Mouse (Mus musculus) R1 (cell line): ENCODE measurements at regions not wholly inside any gene's neighbourhood (a gene's known extent, or its start where the extent isn't known, plus 50 kb on each side); places are given as distances from the start of the nearest gene placed in this dataset.
A peak's percentile ranks its signal among the peaks of the same experiment; 100 is the strongest.

ENCODE experiments used
- DNase-seq: peaks from one replicate; pipeline ENCODE4 v3.0.0-alpha.2; 2018; ENCODE audit warnings: low read depth, low spot score

DNA sequence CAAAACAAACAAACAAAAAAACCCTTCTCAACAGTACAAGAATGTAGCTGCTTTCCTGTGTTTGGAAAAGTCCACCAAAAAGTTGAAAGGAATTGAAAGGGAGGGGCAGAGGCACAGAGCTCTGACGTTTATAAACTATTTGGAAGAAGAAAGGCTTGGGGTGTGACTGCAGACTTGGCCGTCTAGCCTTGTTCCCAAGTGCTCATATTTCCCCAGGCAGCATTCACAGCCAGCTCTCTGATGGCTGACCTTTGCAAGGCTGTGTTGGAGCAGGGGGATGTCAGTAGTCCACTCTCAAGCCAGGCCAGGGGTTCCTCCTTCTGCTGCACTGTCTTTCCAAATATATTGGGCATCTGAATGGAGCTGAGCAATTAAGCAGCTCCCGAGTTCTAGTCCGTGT lies 534.5 kb downstream of the 1700129C05Rik start:
- peak; percentile 18 for DNase-seq

DNA sequence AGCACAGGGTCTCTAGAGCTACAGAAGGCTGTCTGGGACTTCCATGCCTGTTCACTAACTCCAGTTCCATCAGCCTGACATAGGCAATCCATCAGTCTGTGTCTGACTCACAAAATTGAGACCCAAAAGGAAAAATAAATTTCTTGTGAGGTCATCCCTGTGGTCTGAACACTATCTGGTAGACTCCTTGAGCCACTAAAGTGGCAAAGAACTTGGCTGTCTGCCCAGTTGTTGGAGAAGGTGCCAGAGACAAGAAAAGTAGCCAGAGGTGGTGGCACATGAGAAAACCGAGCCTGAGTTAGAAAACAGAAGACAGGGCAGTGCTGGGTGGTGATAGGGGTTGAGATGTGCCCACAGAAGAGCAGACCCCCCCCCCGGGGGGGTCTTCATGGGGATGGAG lies 535.0 kb downstream of the 1700129C05Rik start:
- DNase-seq, result no peak

- no peak for DNase-seq
Measured at GRCm38 (mm10) chr14:58605529-58605928, 535.2 kb downstream of the Fgf9 start.

- DNase-seq, result no peak
Measured at GRCm38 (mm10) chr14:58598867-58599266, 528.5 kb downstream of the Fgf9 start.

- peak; percentile 55 for DNase-seq
Measured at GRCm38 (mm10) chr14:58597810-58598209, 527.5 kb downstream of the Fgf9 start.

DNA sequence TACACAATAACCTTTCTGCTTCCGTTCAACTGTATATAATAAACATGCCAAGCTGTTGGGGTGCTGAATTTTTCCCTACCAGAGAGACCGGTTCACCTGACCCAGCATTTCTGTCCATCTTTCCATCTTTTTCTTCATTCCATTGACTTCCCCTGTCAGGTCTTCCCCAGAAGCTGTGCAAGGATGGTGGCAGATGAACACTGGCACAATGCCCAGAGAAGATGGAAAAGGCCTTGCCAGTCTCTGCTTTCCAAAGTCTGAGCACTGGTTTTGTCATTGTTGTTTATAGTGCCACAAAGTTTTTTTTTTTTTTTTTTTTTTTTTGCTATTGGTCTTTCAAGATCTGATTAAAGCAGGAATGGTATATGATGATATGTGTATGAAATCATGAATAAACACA lies 526.6 kb downstream of the Fgf9 start:
- no peak for DNase-seq

DNA sequence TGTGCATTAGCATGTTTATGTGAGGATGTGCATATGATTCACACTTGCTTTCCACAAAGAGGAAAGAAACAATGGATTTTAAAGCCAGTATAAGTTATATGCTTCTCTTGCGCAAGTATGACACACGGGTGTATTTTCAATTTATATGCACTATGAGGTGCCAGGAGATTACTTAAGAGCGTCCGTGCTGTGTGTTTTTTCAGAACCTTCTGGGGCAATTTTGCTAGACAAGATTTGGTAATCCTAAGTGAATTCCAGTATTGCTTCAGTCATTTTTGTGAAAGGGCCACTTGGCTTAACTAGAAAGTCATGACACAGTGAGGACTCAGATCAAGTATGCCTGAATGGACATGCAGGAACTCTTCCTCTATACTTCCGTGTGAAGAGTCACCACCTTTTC lies 511.5 kb downstream of the Fgf9 start:
- DNase-seq, result no peak

- DNase-seq, result no peak
Measured at GRCm38 (mm10) chr14:58570021-58570420, 499.7 kb downstream of the Fgf9 start.

- DNase-seq, result peak; percentile 24
Measured at GRCm38 (mm10) chr14:58567472-58567871, 497.1 kb downstream of the Fgf9 start.

DNA sequence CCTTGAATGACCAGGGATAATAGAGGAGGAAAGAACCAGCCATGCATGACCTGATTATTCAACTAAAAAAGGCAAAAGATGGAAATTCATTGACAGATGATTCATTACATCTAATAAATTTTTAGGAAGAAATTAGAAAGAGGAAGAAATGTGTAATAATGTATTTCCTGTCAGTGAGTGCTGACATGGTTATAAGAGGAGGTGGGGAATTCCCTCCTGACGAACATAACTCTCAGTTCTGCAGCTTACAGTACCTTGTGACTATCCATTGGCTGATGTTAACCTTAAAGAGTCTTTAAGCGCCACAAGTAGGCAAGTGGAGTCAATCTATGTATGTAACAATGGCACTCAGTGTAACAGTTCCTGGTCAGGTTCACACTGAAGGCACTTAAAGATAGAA lies 492.7 kb downstream of the Fgf9 start:
- DNase-seq, result no peak

- peak; percentile 72 for DNase-seq
Measured at GRCm38 (mm10) chr14:58550785-58551184, 480.4 kb downstream of the Fgf9 start.

- DNase-seq, result no peak
Measured at GRCm38 (mm10) chr14:58545778-58546177, 475.4 kb downstream of the Fgf9 start.

- no peak for DNase-seq
Measured at GRCm38 (mm10) chr14:58543140-58543767, 472.9 kb downstream of the Fgf9 start.

DNA sequence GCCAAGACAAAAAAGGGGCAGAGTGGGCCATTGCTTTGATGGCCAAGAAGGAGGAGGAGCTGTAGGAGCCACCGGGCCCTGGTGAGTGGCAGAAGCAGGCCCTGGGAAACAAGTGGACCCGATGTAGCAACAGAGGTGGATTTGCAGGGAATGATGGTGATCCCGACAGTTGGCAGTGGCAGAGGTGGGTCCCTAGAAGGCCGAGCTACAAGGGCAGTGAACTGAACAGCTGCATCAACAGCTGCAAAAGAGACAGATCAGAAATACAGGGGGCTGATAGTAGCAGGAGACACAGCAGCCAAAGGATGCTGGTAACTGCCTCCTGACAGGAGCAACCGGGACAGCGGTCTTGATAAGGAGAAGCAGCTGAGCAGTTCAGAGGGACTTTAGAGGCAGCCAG lies 467.8 kb downstream of the Fgf9 start:
- DNase-seq, result no peak

DNA sequence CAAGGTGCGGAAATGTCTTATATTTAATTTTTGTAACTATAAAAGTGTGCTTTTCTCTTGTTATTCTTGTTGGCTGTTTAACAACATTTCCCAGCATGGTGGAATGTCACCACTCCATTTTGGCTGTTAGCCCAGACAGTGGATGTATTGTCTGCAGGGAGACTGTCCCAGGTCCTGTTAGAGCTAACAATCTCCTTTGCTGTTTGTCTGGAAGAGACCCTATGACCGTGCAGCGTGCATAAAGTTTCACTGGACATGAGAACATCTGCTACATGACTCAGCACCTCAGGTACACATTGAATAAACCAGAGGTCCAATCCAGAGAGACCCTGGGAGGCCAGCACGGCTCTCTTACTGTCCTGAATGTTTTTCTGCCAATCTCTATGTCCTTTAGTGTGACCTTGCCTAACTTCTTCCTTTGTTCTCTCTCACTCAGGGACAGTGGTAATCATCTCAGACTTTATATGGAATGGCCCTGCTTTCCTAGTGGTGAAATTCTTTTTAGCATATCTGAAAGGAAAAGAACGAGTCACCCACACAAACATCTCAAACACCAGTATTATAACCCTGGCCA lies 450.7 kb downstream of the Fgf9 start:
- DNase-seq, result no peak

DNA sequence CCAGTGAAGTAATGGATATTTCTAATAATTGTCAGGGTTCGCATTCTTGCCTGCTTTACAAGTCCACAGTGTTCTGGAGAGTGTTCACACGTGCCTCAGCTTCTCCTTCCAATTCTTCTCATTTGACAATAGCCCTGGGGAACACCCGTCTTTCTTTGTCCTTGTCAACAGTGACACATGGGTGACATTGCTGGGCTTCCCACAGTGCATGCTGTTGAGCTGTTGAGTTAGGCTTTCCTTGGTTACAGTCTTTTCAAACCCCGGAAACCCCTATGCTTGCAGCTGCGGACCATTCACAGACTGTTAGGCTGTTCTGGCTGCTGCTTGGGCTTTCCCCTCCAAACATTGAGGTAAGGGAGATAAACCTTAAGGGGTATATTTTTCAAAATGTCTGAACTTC lies 450.0 kb downstream of the Fgf9 start:
- DNase-seq, result no peak

DNA sequence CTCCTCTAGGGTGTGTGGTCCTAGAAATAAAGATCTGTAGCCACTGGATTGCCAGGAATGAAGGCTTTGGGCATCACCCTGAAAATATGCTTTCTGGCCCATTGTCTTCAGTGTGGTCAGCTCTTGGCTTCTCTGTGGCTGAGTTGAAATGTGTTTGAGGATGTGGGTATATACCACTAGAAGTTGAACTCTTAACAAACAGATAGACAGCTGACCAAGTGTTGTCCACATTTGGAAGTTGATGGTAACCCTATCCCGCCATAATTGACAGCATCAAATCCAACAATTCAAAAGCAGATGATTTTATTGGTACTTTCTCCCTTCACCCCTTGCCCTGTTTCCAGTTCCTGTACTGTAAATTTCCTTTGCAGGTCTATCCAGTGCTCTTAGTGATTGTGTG lies 448.7 kb downstream of the Fgf9 start:
- no peak for DNase-seq

GRCm38 (mm10) chr14:58516543-58516942 lies 446.2 kb downstream of the Fgf9 start:
- DNase-seq, result no peak

DNA sequence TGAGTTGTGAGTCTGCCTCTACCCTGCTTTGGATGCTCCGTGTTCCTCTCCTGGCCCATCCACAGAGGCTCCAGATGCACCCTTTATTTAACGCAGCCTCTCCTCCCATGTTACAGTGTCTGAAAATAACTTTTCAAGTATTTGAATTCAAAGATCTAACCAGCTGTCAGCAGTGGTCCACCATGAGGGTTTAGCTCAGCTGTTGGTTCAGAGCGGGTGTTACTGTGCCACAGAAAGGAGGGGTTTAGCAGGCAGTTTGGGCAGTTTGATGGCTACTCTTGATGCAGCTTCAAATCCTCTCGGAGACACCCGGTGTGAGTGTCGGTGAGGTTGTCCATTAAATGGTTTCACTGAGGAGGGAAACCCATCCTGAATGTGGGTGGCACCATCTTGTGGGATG lies 441.8 kb downstream of the Fgf9 start:
- no peak for DNase-seq

GRCm38 (mm10) chr14:58511571-58511985 lies 441.2 kb downstream of the Fgf9 start:
- DNase-seq, result no peak

- peak; percentile 55 for DNase-seq
Measured at GRCm38 (mm10) chr14:58510790-58511189, 440.4 kb downstream of the Fgf9 start.

DNA sequence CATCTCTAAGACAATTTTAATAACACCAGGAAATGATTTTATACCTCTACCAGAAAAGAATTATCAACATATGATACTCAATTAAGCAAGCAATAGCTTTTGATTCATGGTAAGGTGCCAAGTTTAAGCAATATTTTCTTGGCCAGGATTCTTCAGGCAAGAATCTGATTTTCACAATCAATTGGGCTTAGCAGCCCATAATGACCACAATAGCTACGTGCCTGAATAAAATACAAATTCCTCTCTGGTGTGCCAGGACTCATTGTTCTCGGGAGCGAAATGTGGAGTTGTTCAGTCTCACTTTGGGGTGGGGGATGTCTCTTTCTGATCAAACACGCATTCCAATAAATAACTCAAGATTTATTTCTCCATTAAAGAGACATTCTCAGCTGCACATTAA lies 438.8 kb downstream of the Fgf9 start:
- no peak for DNase-seq

- DNase-seq, result no peak
Measured at GRCm38 (mm10) chr14:58506490-58506889, 436.1 kb downstream of the Fgf9 start.

DNA sequence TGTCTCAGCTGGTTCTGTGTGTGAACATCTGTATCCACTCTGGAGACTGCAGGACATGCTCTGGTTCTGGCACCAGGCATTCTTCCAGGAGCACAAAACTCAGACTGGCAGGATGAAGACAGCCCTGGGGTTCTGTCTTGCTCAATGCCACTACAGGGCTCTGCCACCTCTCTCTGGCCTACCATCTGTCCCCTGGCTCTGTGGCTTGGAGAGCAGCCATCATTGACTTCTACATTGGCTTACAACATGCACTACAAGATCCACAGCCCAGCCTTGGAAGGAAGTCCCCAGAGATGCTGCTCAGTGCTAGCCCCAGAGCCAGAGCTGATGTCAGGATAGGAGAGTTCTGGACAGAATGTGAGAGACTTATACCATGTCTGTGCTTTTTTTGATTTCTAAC lies 435.5 kb downstream of the Fgf9 start:
- no peak for DNase-seq
